Mouse (Mus musculus): ENCODE data around the gene Chchd6. TPM values are rescaled to one million over a fixed set of nuclear protein-coding genes. Genes with fewer than 3 reads are reported as not detected.
A peak's percentile ranks its signal among the peaks of the same experiment; 100 is the strongest.

Chchd6 gene
- polyA plus RNA-seq, 1 experiment from 2014 or later, result 201 TPM

GRCm38 (mm10) chr6:89595777-89596146 is 310 bp upstream of the Chchd6 start:
- 27% methylated on average over 5 of the region's 5 CpGs for WGBS
- Histone ChIP-seq H3K4me1 (ENCODE audit: control insufficient read depth, insufficient read depth, low read depth, low read length) (peaks cover 8% of the 10 kb centered on the region), H3K36me3 (ENCODE audit: control insufficient read depth, insufficient read depth, low read length) (no peaks in the 10 kb centered on the region), H3K27me3 (replicated peaks; ENCODE audit: control insufficient read depth, insufficient read depth, low read length) (no peaks in the 10 kb centered on the region), H3K4me3 (ENCODE audit: low read length) (peak overlapping the region; percentile 79), H3K9me3 (ENCODE audit: control insufficient read depth, low read length) (no peaks in the 10 kb centered on the region), H3K4me2 (ENCODE audit: low read length) (peak overlapping the region; percentile 64), H3K27ac (ENCODE audit: low read depth, low read length) (no peak overlapping the region), H3K9ac (ENCODE audit: low read depth, low read length) (no peak overlapping the region)
- peak; percentile 59 for ATAC-seq

- Histone ChIP-seq H3K27me3 (replicated peaks; ENCODE audit: control insufficient read depth, insufficient read depth, low read length) (no peaks in the 10 kb centered on the region), H3K36me3 (ENCODE audit: control insufficient read depth, insufficient read depth, low read length) (no peaks in the 10 kb centered on the region), H3K4me2 (ENCODE audit: low read length) (no peak overlapping the region), H3K9ac (ENCODE audit: low read depth, low read length) (no peak overlapping the region), H3K4me1 (ENCODE audit: control insufficient read depth, insufficient read depth, low read depth, low read length) (peaks cover 8% of the 10 kb centered on the region), H3K27ac (ENCODE audit: low read depth, low read length) (no peak overlapping the region), H3K4me3 (ENCODE audit: low read length) (no peak overlapping the region), H3K9me3 (ENCODE audit: control insufficient read depth, low read length) (no peaks in the 10 kb centered on the region)
- ATAC-seq, result no peak
- 70% methylated on average over 3 of the region's 3 CpGs for WGBS
These were observed 3.4 kb downstream of the Chchd6 start for GRCm38 (mm10) chr6:89592016-89592415.

GRCm38 (mm10) chr6:89591531-89591930 is 3.9 kb downstream of the Chchd6 start:
- Histone ChIP-seq H3K4me3 (ENCODE audit: low read length) (no peak overlapping the region), H3K4me2 (ENCODE audit: low read length) (no peak overlapping the region), H3K27ac (ENCODE audit: low read depth, low read length) (no peak overlapping the region), H3K36me3 (ENCODE audit: control insufficient read depth, insufficient read depth, low read length) (no peaks in the 10 kb centered on the region), H3K4me1 (ENCODE audit: control insufficient read depth, insufficient read depth, low read depth, low read length) (peaks cover 8% of the 10 kb centered on the region), H3K9me3 (ENCODE audit: control insufficient read depth, low read length) (no peaks in the 10 kb centered on the region), H3K27me3 (replicated peaks; ENCODE audit: control insufficient read depth, insufficient read depth, low read length) (no peaks in the 10 kb centered on the region), H3K9ac (ENCODE audit: low read depth, low read length) (no peak overlapping the region)
- no peak for ATAC-seq
- whole genome bisulfite sequencing, result 78% methylated on average over 3 of the region's 3 CpGs

- H3K4me3 ChIP-seq (ENCODE audit: low read length), result no peak overlapping the region
- no peak overlapping the region for H3K9ac ChIP-seq (ENCODE audit: low read depth, low read length)
These were observed 9.8 kb downstream of the Chchd6 start for GRCm38 (mm10) chr6:89585696-89586095.

GRCm38 (mm10) chr6:89584634-89585409 is 10.6 kb downstream of the Chchd6 start:
- Histone ChIP-seq H3K4me2 (ENCODE audit: low read length) (no peak overlapping the region), H3K27me3 (replicated peaks; ENCODE audit: control insufficient read depth, insufficient read depth, low read length) (no peaks in the 10 kb centered on the region)

More at GRCm38 (mm10) chr6:89585696-89586095, 9.8 kb downstream of the Chchd6 start:
- no peaks in the 10 kb centered on the region for H3K36me3 ChIP-seq (ENCODE audit: control insufficient read depth, insufficient read depth, low read length)
- H3K27ac ChIP-seq (ENCODE audit: low read depth, low read length), result no peak overlapping the region; the same call in 1 of the 2 replicates
- peak; percentile 60; the same call in 1 of the 2 replicates for ATAC-seq
- no peaks in the 10 kb centered on the region for H3K27me3 ChIP-seq (replicated peaks; ENCODE audit: control insufficient read depth, insufficient read depth, low read length)
- no peak overlapping the region for H3K4me2 ChIP-seq (ENCODE audit: low read length)
- peaks cover 12% of the 10 kb centered on the region for H3K4me1 ChIP-seq (ENCODE audit: control insufficient read depth, insufficient read depth, low read depth, low read length)
- H3K9me3 ChIP-seq (ENCODE audit: control insufficient read depth, low read length), result no peaks in the 10 kb centered on the region

GRCm38 (mm10) chr6:89583170-89583569 is 12.3 kb downstream of the Chchd6 start:
- H3K4me2 ChIP-seq (ENCODE audit: low read length), result no peak overlapping the region
- no peak overlapping the region for H3K27ac ChIP-seq (ENCODE audit: low read depth, low read length)
- peaks cover 12% of the 10 kb centered on the region for H3K4me1 ChIP-seq (ENCODE audit: control insufficient read depth, insufficient read depth, low read depth, low read length)
- H3K9me3 ChIP-seq (ENCODE audit: control insufficient read depth, low read length), result no peaks in the 10 kb centered on the region
- WGBS, result 89% methylated on average over 3 of the region's 3 CpGs
- H3K4me3 ChIP-seq (ENCODE audit: low read length), result no peak overlapping the region
- no peaks in the 10 kb centered on the region for H3K27me3 ChIP-seq (replicated peaks; ENCODE audit: control insufficient read depth, insufficient read depth, low read length)
- no peak overlapping the region for H3K9ac ChIP-seq (ENCODE audit: low read depth, low read length)
- no peak for ATAC-seq
- no peaks in the 10 kb centered on the region for H3K36me3 ChIP-seq (ENCODE audit: control insufficient read depth, insufficient read depth, low read length)

More at GRCm38 (mm10) chr6:89584634-89585409, 10.6 kb downstream of the Chchd6 start:
- ATAC-seq, result peak; percentile 65; the same call in 1 of the 2 replicates
- WGBS, result 23% methylated on average over 5 of the region's 5 CpGs
- H3K27ac ChIP-seq (ENCODE audit: low read depth, low read length), result no peak overlapping the region; the same call in 1 of the 2 replicates
- H3K9me3 ChIP-seq (ENCODE audit: control insufficient read depth, low read length), result no peaks in the 10 kb centered on the region
- H3K4me1 ChIP-seq (ENCODE audit: control insufficient read depth, insufficient read depth, low read depth, low read length), result peaks cover 12% of the 10 kb centered on the region
- H3K4me3 ChIP-seq (ENCODE audit: low read length), result no peak overlapping the region
- no peak overlapping the region for H3K9ac ChIP-seq (ENCODE audit: low read depth, low read length)
- no peaks in the 10 kb centered on the region for H3K36me3 ChIP-seq (ENCODE audit: control insufficient read depth, insufficient read depth, low read length)

- Histone ChIP-seq H3K4me2 (ENCODE audit: low read length) (no peak overlapping the region), H3K4me1 (ENCODE audit: control insufficient read depth, insufficient read depth, low read depth, low read length) (no peaks in the 10 kb centered on the region), H3K36me3 (ENCODE audit: control insufficient read depth, insufficient read depth, low read length) (no peaks in the 10 kb centered on the region), H3K9me3 (ENCODE audit: control insufficient read depth, low read length) (no peaks in the 10 kb centered on the region), H3K9ac (ENCODE audit: low read depth, low read length) (no peak overlapping the region), H3K27me3 (replicated peaks; ENCODE audit: control insufficient read depth, insufficient read depth, low read length) (no peaks in the 10 kb centered on the region), H3K27ac (ENCODE audit: low read depth, low read length) (no peak overlapping the region), H3K4me3 (ENCODE audit: low read length) (no peak overlapping the region)
- no peak for ATAC-seq
- 57% methylated on average over 2 of the region's 2 CpGs for WGBS
These were observed 20.8 kb downstream of the Chchd6 start for GRCm38 (mm10) chr6:89574641-89575040.

GRCm38 (mm10) chr6:89573768-89574167 is 21.7 kb downstream of the Chchd6 start:
- H3K4me2 ChIP-seq (ENCODE audit: low read length), result no peak overlapping the region
- no peak overlapping the region for H3K27ac ChIP-seq (ENCODE audit: low read depth, low read length)
- H3K4me3 ChIP-seq (ENCODE audit: low read length), result no peak overlapping the region
- H3K27me3 ChIP-seq (replicated peaks; ENCODE audit: control insufficient read depth, insufficient read depth, low read length), result no peaks in the 10 kb centered on the region
- no peak for ATAC-seq
- no peaks in the 10 kb centered on the region for H3K4me1 ChIP-seq (ENCODE audit: control insufficient read depth, insufficient read depth, low read depth, low read length)
- WGBS, result 85% methylated on average over 2 of the region's 2 CpGs
- no peak overlapping the region for H3K9ac ChIP-seq (ENCODE audit: low read depth, low read length)
- no peaks in the 10 kb centered on the region for H3K9me3 ChIP-seq (ENCODE audit: control insufficient read depth, low read length)
- no peaks in the 10 kb centered on the region for H3K36me3 ChIP-seq (ENCODE audit: control insufficient read depth, insufficient read depth, low read length)

- H3K4me1 ChIP-seq (ENCODE audit: control insufficient read depth, insufficient read depth, low read depth, low read length), result no peaks in the 10 kb centered on the region
- no peak for ATAC-seq
These were observed 22.4 kb downstream of the Chchd6 start for GRCm38 (mm10) chr6:89572921-89573636.

More at GRCm38 (mm10) chr6:89572921-89573636, 22.4 kb downstream of the Chchd6 start:
- no peak overlapping the region for H3K9ac ChIP-seq (ENCODE audit: low read depth, low read length)
- no peak overlapping the region for H3K27ac ChIP-seq (ENCODE audit: low read depth, low read length)
- H3K4me3 ChIP-seq (ENCODE audit: low read length), result no peak overlapping the region
- no peak overlapping the region for H3K4me2 ChIP-seq (ENCODE audit: low read length)
- no peaks in the 10 kb centered on the region for H3K27me3 ChIP-seq (replicated peaks; ENCODE audit: control insufficient read depth, insufficient read depth, low read length)
- H3K36me3 ChIP-seq (ENCODE audit: control insufficient read depth, insufficient read depth, low read length), result no peaks in the 10 kb centered on the region
- H3K9me3 ChIP-seq (ENCODE audit: control insufficient read depth, low read length), result no peaks in the 10 kb centered on the region

Data from hindbrain, embryonic 16.5 days (tissue).